Mouse (Mus musculus): ENCODE results near the gene Rp2. TPM values are rescaled to one million over a fixed set of nuclear protein-coding genes. Genes with fewer than 3 reads are reported as not detected.
"Not testable (repeated sequence)": the region's sequence is repeated elsewhere in the genome, so short reads cannot be mapped to it uniquely, and the experiment has no call there.

Gene Rp2
- total RNA-seq (2021) = 10 to 100 TPM; 14.1 to 15.9 TPM
- long read RNA-seq, experiment 1, full-length matches to known transcripts = 20 of 22 reads
- long read RNA-seq, experiment 1, partial matches to known transcripts = 2 of 22 reads
- long read RNA-seq, experiment 1, other reads (novel, unspliced or antisense) = 0 of 22 reads
- long read RNA-seq, experiment 2, full-length matches to known transcripts = 21 of 24 reads
- long read RNA-seq, experiment 2, partial matches to known transcripts = 1 of 24 reads
- long read RNA-seq, experiment 2, other reads (novel, unspliced or antisense) = 2 of 24 reads

- peak; percentile 56 to 78 for DNase-seq (ENCODE audit: low spot score in 2 of 2)
Observed at GRCm38 (mm10) chrX:20364391-20365365, at the start of gene Rp2. Rp2 (plus strand) TSS chrX:20364481.

DNA sequence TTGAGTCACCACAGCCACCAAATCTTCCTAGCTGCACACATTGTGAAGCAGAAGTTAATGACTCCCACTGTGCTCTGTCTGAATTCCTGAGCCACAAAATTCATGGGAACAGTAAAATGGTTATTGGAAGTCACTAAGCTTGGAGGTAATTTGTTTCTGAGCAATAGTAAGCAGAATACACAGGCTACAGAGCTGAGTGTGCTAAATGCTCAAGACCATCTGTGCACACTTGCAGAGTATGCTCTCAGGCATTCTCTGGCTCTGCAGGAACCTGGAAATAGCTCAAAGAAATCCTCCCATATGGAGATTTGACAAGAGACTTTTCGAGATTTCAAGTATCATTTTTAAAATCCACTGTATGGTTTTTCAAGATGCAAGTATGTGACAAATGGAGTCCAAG is 31.5 kb upstream of the Rp2 start:
- DNase-seq (ENCODE audit: low spot score in 2 of 2) = peak in 1 of 2 experiments; percentile 43

DNA sequence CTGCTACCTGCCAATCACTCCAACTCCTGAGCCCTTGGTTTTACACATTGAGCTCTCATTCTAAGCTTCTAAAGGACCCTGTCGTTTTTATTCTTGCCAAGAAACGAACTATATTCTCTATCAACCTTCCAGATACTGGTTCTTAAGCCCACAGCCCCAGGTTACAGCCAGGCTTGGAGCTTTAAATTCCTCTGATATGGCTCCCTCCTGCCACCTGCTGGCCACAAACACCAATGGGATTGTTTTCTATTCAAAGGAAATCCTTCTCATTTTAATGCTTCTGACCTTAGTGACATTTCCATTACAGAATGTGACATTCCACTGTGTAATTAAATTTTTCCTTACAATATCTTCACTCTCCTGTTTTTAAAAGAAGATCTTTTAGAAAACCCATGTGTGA is 28.6 kb upstream of the Rp2 start:
- peak; percentile 15 to 42 for DNase-seq (ENCODE audit: low spot score in 2 of 2)

DNA sequence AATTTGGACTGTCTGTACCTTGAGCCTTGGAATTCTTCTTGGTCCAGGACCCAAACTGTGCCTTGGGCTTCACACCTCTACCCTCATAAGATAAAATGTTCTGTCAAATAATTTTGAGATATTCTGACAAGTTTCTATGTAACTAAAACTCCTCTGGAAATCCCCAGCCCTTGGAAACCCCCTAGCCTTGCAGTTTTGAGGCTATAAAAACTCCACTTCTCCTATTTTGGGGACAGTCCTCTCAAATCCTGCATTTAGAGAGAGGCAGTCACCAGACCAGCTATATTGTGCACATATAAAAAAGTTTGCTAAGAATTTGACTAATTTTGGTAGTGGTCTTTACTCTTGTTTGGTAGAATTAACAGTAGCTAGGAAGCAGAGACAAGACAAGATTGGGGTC is 19.3 kb upstream of the Rp2 start:
- DNase-seq (ENCODE audit: low spot score in 2 of 2) = no peak

- no peak for DNase-seq (ENCODE audit: low spot score in 2 of 2)
Observed at GRCm38 (mm10) chrX:20346355-20346754, 17.9 kb upstream of the Rp2 start.

GRCm38 (mm10) chrX:20350241-20350640 is 14.0 kb upstream of the Rp2 start:
- DNase-seq (ENCODE audit: low spot score in 2 of 2) = not testable (repeated sequence)

DNA sequence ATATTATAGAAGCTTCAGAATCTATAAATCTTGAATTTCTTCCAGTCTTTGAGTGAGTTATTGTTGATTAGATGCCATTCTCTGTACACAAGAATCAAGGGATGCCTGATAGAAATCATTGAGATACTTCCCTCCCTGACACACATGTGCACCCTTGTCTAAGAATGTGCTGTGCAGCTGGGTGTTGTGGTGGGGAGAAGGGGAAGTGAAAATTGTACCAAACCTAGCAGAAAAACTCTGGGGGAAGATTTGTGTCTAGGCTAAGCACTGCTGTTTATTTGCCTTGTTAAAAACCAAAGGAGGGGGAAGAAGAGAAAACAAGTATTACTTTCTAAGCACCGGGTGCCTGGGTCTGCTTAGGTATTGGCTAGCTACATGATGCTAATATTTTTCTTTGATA is 9.0 kb upstream of the Rp2 start:
- no peak for DNase-seq (ENCODE audit: low spot score in 2 of 2)

- DNase-seq (ENCODE audit: low spot score in 2 of 2) = no peak
Observed at GRCm38 (mm10) chrX:20356309-20356708, 8.0 kb upstream of the Rp2 start.

DNA sequence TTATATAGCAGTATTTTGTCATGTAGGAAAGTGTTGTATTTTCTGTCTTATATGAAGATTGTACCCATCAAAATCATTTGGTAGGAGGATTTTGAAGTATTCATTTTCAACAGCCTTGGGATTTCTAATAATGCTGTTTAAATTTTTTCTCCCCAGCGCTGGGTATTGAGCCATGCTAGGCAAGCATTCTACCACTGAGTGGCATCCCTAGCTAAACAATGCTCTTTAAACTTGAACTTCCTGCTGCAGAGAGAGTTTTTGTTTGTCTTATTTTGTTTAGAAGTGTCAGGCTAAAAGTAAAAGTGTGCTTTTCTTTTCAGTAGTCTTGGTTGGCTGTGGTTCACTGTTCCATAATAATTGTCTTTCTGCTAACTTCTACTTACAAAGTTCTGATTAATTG is 1.8 kb downstream of the Rp2 start:
- no peak for DNase-seq (ENCODE audit: low spot score in 2 of 2)

DNA sequence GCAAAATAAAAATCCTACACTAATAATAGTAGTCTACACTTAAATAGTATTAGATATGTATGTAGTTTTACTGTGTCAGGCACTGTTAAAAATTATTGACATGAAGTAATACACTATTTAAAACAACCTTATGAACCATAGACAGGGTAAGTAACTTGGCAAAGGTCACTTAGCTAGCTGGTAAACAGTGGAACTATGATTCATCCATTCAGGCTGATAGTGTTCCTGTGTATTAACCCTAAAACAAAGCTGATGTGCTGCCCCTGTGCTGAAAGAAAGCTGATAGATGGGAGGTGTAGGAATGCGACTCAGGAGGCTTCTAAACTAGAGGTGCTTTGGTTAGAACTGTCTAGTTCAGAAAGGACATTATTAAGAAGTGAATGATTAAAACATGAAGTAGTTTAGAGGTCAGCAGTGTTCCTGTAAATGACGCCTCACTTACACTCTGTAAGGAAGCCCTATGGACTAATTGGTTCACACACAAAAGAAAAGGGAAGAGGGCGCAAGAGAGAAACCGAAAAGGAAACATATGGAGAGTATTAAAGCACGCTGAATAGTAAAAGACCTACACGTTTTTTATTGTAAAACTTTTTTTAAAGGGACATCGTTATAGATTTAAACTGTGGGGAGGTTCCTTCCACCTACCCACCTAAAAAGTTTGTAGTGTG is 15.2 kb downstream of the Rp2 start:
- no peak for DNase-seq (ENCODE audit: low spot score in 2 of 2)

- DNase-seq (ENCODE audit: low spot score in 2 of 2) = no peak
Observed at GRCm38 (mm10) chrX:20382260-20382659, 18.0 kb downstream of the Rp2 start.

DNA sequence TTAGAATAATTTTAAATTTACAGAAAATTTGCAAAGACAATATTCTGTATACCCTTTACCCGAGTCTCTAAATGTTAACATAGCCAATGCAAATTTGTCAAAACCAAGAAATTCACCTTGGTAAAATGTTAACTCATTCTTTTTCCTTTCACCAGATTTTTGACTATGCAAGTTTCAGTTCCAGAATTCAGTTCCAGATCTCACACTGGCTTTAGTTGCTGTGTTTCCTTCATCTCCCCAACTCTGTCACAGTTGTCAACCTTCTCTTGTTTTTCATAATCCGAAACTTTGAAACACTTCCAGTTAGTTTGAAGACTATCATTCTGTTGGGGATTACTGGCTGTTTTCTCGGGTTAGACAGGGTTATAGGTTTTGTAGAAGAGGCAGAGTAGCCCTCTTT is 22.7 kb downstream of the Rp2 start:
- no peak for DNase-seq (ENCODE audit: low spot score in 2 of 2)

DNA sequence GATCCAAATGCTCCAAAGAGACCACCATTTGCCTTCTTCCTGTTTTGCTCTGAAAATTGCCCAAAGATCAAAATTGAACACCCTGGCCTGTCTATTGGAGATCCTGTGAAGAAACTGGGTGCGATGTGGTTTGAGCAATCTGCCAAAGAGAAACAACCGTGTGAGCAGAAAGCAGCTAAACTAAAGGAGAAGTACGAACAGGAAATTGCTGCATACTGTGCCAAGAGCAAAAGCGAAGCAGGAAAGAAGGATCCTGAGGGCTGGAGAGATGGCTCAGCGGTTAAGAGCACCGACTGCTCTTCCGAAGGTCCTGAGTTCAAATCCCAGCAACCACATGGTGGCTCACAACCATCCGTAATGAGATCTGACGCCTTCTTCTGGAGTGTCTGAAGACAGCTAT is 27.7 kb downstream of the Rp2 start:
- not testable (repeated sequence) for DNase-seq (ENCODE audit: low spot score in 2 of 2)

DNA sequence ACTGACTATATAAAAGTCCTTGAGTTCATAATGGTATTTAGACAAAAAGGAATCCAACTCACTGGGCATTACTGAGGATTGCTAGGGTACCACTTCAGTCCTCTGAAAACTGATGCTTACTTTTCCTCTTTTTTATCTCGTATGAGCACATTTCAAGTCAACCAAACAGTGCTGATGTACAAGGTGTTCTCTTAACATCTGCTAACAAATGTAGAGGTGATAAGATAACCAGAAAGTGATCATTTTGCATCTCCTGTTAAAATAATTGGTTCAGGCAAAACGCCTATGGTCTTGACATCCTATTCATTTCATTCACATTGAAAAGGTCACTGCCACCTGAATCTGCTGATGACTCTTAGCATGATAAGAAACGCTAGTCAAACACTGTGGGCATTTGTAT is 28.7 kb downstream of the Rp2 start:
- DNase-seq (ENCODE audit: low spot score in 2 of 2) = no peak

- DNase-seq (ENCODE audit: low spot score in 2 of 2) = no peak
Observed at GRCm38 (mm10) chrX:20404068-20404467, 39.8 kb downstream of the Rp2 start.

GRCm38 (mm10) chrX:20406909-20407308 is 42.6 kb downstream of the Rp2 start:
- DNase-seq (ENCODE audit: low spot score in 2 of 2) = no peak

DNA sequence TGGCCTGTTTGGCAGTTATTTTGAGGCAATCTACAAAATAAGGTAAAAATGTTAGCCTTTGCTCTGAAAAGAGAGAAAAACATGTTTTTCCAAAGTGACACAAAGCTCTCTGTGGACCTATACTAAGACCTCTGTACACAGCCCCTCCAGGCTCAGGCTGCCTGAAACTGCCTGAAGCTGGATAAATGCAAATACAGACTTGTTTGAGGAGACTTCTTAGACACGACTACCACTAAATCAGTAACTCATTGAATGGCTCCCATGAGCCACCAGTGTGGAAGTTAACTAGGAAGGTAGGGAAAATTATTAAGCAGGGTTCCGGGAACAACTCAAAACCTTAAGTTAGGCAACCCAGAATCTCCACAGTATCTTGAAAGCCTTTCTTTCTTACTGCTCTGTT is 43.4 kb downstream of the Rp2 start:
- no peak for DNase-seq (ENCODE audit: low spot score in 2 of 2)

- no peak for DNase-seq (ENCODE audit: low spot score in 2 of 2)
Observed at GRCm38 (mm10) chrX:20411382-20411781, 47.1 kb downstream of the Rp2 start.

- no peak for DNase-seq (ENCODE audit: low spot score in 2 of 2)
Observed at GRCm38 (mm10) chrX:20412221-20412620, 47.9 kb downstream of the Rp2 start.

- DNase-seq (ENCODE audit: low spot score in 2 of 2) = peak; percentile 25 to 32
Observed at GRCm38 (mm10) chrX:20414885-20415622, 50.8 kb downstream of the Rp2 start.

DNA sequence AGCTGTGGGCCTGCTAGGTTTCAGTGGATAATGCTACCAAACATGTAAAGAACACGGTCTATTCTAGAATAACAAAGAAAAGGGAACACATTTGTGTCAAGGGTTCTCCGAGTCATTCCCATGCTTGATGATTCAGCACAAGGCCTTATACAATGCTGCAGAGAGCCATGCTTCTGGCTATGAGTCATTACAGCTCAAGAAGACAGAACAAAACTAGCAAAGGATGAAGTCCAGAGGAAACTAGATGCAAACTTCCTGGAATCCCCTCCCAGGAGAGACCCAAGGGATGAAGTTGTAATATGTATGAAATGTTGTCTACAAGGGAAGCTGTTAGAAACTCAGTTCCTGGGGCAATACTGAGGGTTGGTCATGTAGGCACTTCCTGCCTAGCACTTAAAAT is 54.2 kb downstream of the Rp2 start:
- no peak for DNase-seq (ENCODE audit: low spot score in 2 of 2)
